Mouse (Mus musculus) adrenal gland, adult 8-10 months (tissue): ENCODE results near the gene Rbl2. TPM values are rescaled to one million over a fixed set of nuclear protein-coding genes. Genes with fewer than 3 reads are reported as not detected.

Experiments
- DNase-seq: peaks from one replicate; pipeline ENCODE4 v3.0.0; 2022
- total RNA-seq, 4 experiments: library from RNA; stranded (reverse); gene quantifications; 2 replicates each; pipeline ENCODE4 v1.2.4; 2022

The Rbl2 gene
- 10 to 100 TPM; 45.4 to 58.2 (median 54.8) TPM for total RNA-seq

GRCm38 (mm10) chr8:91069834-91070233 is at the start of gene Rbl2:
Gene Rbl2 (plus strand): TSS chr8:91070057.
- DNase-seq = peak; percentile 96

- no peak for DNase-seq
Observed at GRCm38 (mm10) chr8:91034417-91034816, 35.4 kb upstream of the Rbl2 start.

GRCm38 (mm10) chr8:91036905-91037304 is 33.0 kb upstream of the Rbl2 start:
- DNase-seq = no peak

GRCm38 (mm10) chr8:91038637-91039036 is 31.2 kb upstream of the Rbl2 start:
- DNase-seq = no peak

GRCm38 (mm10) chr8:91046370-91046769 is 23.5 kb upstream of the Rbl2 start:
- no peak for DNase-seq

GRCm38 (mm10) chr8:91051037-91051436 is 18.8 kb upstream of the Rbl2 start:
- peak; percentile 28 for DNase-seq

- no peak for DNase-seq
Observed at GRCm38 (mm10) chr8:91054418-91054817, 15.4 kb upstream of the Rbl2 start.

GRCm38 (mm10) chr8:91056848-91057247 is 13.0 kb upstream of the Rbl2 start:
- no peak for DNase-seq

- DNase-seq = no peak
Observed at GRCm38 (mm10) chr8:91059086-91059578, 10.7 kb upstream of the Rbl2 start.

GRCm38 (mm10) chr8:91059884-91060510 is 9.9 kb upstream of the Rbl2 start:
- DNase-seq = no peak

- DNase-seq = no peak
Observed at GRCm38 (mm10) chr8:91060555-91061471, 9.0 kb upstream of the Rbl2 start.

- no peak for DNase-seq
Observed at GRCm38 (mm10) chr8:91065179-91065578, 4.7 kb upstream of the Rbl2 start.

- no peak for DNase-seq
Observed at GRCm38 (mm10) chr8:91069407-91069806, 450 bp upstream of the Rbl2 start.

GRCm38 (mm10) chr8:91070275-91070859 is 510 bp downstream of the Rbl2 start:
- peak; percentile 82 for DNase-seq

- DNase-seq = no peak
Observed at GRCm38 (mm10) chr8:91077077-91077867, 7.4 kb downstream of the Rbl2 start.

- DNase-seq = no peak
Observed at GRCm38 (mm10) chr8:91079678-91080077, 9.8 kb downstream of the Rbl2 start.

GRCm38 (mm10) chr8:91081911-91082310 is 12.1 kb downstream of the Rbl2 start:
- no peak for DNase-seq

- DNase-seq = no peak
Observed at GRCm38 (mm10) chr8:91082428-91082827, 12.6 kb downstream of the Rbl2 start.

GRCm38 (mm10) chr8:91088452-91088851 is 18.6 kb downstream of the Rbl2 start:
- DNase-seq = no peak

GRCm38 (mm10) chr8:91089601-91090000 is 19.7 kb downstream of the Rbl2 start:
- DNase-seq = no peak

- DNase-seq = no peak
Observed at GRCm38 (mm10) chr8:91094135-91094534, 24.3 kb downstream of the Rbl2 start.

GRCm38 (mm10) chr8:91098106-91098505 is 28.2 kb downstream of the Rbl2 start:
- DNase-seq = no peak
